Mouse (Mus musculus) left cerebral cortex, postnatal 36 days (tissue): ENCODE data around the gene Abcb9. TPM values are rescaled to one million over a fixed set of nuclear protein-coding genes. Genes with fewer than 3 reads are reported as not detected.

ENCODE experiments used
- DNase-seq, 2 experiments: peaks; one replicate each; pipeline ENCODE4 v3.0.0; 2021 to 2022; ENCODE audit warnings: low spot score in 2 of 2, mixed read lengths in 1 of 2
- intact Hi-C: fragments of 180-260 bp; cut with DNase I; formaldehyde crosslinking; loops from one replicate; pipeline ENCODE4 v1.15.1; 2025
- total RNA-seq, 2 experiments: library from RNA; stranded (reverse); gene quantifications; 2 replicates each; pipeline ENCODE4 v1.2.3; 2021

The Abcb9 gene
- total RNA-seq, 2 experiments from 2014 or later = 55.9 to 57.5 TPM

GRCm38 (mm10) chr5:124095077-124095581 is 469 bp downstream of the Abcb9 start:
- intact Hi-C loops = no loop called here

GRCm38 (mm10) chr5:124093852-124094604 is 1.6 kb downstream of the Abcb9 start:
- DNase-seq = no peak
- intact Hi-C loops = no loop called here

More at GRCm38 (mm10) chr5:124095077-124095581, 469 bp downstream of the Abcb9 start:
- DNase-seq = no peak

GRCm38 (mm10) chr5:124093120-124093794 is 2.3 kb downstream of the Abcb9 start:
- intact Hi-C loops = no loop called here
- peak; percentile 83 to 89 for DNase-seq

GRCm38 (mm10) chr5:124091951-124092406 is 3.6 kb downstream of the Abcb9 start:
- DNase-seq = no peak
- intact Hi-C loops = no loop called here

GRCm38 (mm10) chr5:124089868-124090267 is 5.7 kb downstream of the Abcb9 start:
- DNase-seq = no peak
- intact Hi-C loops = loop anchor here (5.0 kb wide), 1 partner anchor 48 kb away; no protein-coding TSS in a partner anchor

GRCm38 (mm10) chr5:124086876-124087275 is 8.7 kb downstream of the Abcb9 start:
- intact Hi-C loops = loop anchor here (5.0 kb wide), 1 partner anchor 45 kb away; no protein-coding TSS in a partner anchor
- no peak for DNase-seq

- no peak for DNase-seq
- intact Hi-C loops = loop anchor here (1.0 to 5.0 kb wide), 3 partner anchors 43 to 139 kb away; no protein-coding TSS in a partner anchor
Observed at GRCm38 (mm10) chr5:124085513-124085912, 10.1 kb downstream of the Abcb9 start.

- peak; percentile 79 to 81 for DNase-seq
- intact Hi-C loops = loop anchor here (1.0 to 5.0 kb wide), 3 partner anchors 42 to 138 kb away; no protein-coding TSS in a partner anchor
Observed at GRCm38 (mm10) chr5:124084588-124085173, 10.9 kb downstream of the Abcb9 start.

GRCm38 (mm10) chr5:124083850-124084587 is 11.6 kb downstream of the Abcb9 start:
- DNase-seq = no peak
- intact Hi-C loops = loop anchor here (2.0 kb wide), 1 partner anchor 137 kb away; no protein-coding TSS in a partner anchor

GRCm38 (mm10) chr5:124082941-124083688 is 12.5 kb downstream of the Abcb9 start:
- intact Hi-C loops = no loop called here
- DNase-seq = no peak

GRCm38 (mm10) chr5:124082447-124082846 is 13.2 kb downstream of the Abcb9 start:
- intact Hi-C loops = no loop called here
- no peak for DNase-seq

GRCm38 (mm10) chr5:124079880-124080279 is 15.7 kb downstream of the Abcb9 start:
- intact Hi-C loops = no loop called here
- no peak for DNase-seq

- DNase-seq = peak; percentile 51 to 58
- intact Hi-C loops = no loop called here
Observed at GRCm38 (mm10) chr5:124078794-124079416, 16.7 kb downstream of the Abcb9 start.

GRCm38 (mm10) chr5:124077856-124078460 is 17.6 kb downstream of the Abcb9 start:
- no peak for DNase-seq
- intact Hi-C loops = no loop called here

- intact Hi-C loops = no loop called here
- DNase-seq = no peak
Observed at GRCm38 (mm10) chr5:124077241-124077640, 18.4 kb downstream of the Abcb9 start.

- no peak for DNase-seq
- intact Hi-C loops = no loop called here
Observed at GRCm38 (mm10) chr5:124076559-124076958, 19.0 kb downstream of the Abcb9 start.

GRCm38 (mm10) chr5:124075716-124076115 is 19.9 kb downstream of the Abcb9 start:
- intact Hi-C loops = no loop called here
- no peak for DNase-seq

GRCm38 (mm10) chr5:124074845-124075307 is 20.7 kb downstream of the Abcb9 start:
- no peak for DNase-seq
- intact Hi-C loops = no loop called here
